Mouse (Mus musculus) hindbrain, postnatal 0 days (tissue): ENCODE measurements around the gene Clmn. TPM values are rescaled to one million over a fixed set of nuclear protein-coding genes. Genes with fewer than 3 reads are reported as not detected.

Experiments
- ATAC-seq: fragments of 200-750 bp; cut with Nextera tagmentation; 2 replicates; pipeline ENCODE4 v1.8.0; 2017; ENCODE audit warnings: mild to moderate bottlenecking, moderate TSS enrichment, moderate library complexity
- DNase-seq: peaks from one replicate; pipeline ENCODE4 v3.0.0-alpha.2; 2015; ENCODE audit warnings: low spot score
- H3K27ac ChIP-seq: fragments of 300-500 bp; sonication (generic); 2 replicates; pipeline ENCODE4 v1.5.1; 2014; ENCODE audit warnings: mild to moderate bottlenecking
- H3K27me3 ChIP-seq: fragments of 300-500 bp; sonication (generic); 2 replicates; pipeline ENCODE4 v1.6.1; 2014; ENCODE audit warnings: low read length, mixed read lengths; ENCODE audit not compliant: insufficient read depth
- H3K36me3 ChIP-seq: fragments of 300-500 bp; sonication (generic); 2 replicates; pipeline ENCODE4 v1.6.1; 2014; ENCODE audit warnings: low read length, mixed read lengths; ENCODE audit not compliant: insufficient read depth
- H3K4me1 ChIP-seq: fragments of 300-500 bp; sonication (generic); 2 replicates; pipeline ENCODE4 v1.6.1; 2014; ENCODE audit warnings: antibody characterized with exemption, low read length, mixed read lengths; ENCODE audit not compliant: insufficient read depth
- H3K4me2 ChIP-seq: fragments of 300-500 bp; sonication (generic); 2 replicates; pipeline ENCODE4 v1.6.1; 2014; ENCODE audit warnings: low read depth, mild to moderate bottlenecking, low read length, moderate library complexity, mixed read lengths
- H3K4me3 ChIP-seq: fragments of 300-500 bp; sonication (generic); 2 replicates; pipeline ENCODE4 v1.5.1; 2014; ENCODE audit warnings: low read length
- H3K9ac ChIP-seq: fragments of 300-500 bp; sonication (generic); replicated peaks from 2 replicates; pipeline ENCODE4 v1.6.1; 2014; ENCODE audit warnings: mild to moderate bottlenecking, low read length, moderate library complexity, mixed read lengths
- H3K9me3 ChIP-seq: fragments of 300-500 bp; sonication (generic); 2 replicates; pipeline ENCODE4 v1.6.1; 2016; ENCODE audit warnings: low read length, mixed read lengths
- CTCF ChIP-seq: IDR thresholded peaks from 2 replicates; pipeline ENCODE4 v1.5.1; 2016; ENCODE audit warnings: antibody characterized with exemption, control low read depth, low read depth
- WGBS: fragments of 180-500 bp; shearing (Covaris S2); extraction: QIAGEN DNeasy Blood & Tissue Kit; methylation state at CpG from one replicate; pipeline ENCODE4 v1.1.7; 2014; 5-methylcytosine and 5-hydroxymethylcytosine counted together
- polyA plus RNA-seq: library from polyadenylated mRNA; unstranded; fragments of >200 nt; fragmentation: Nextera tagmentation; extraction: Ambion mirVana; gene quantifications from 2 replicates; pipeline ENCODE4 v1.2.1, GENCODE M21; 2015
- total RNA-seq: library from RNA; depleted of rRNA; stranded (reverse); fragments of >200 nt; gene quantifications from 2 replicates; pipeline ENCODE4 v1.2.3, GENCODE M21; 2014

Clmn gene
- total and polyA plus RNA-seq, 2 experiments from 2014 or later: 1.7 to 2.6 TPM

DNA sequence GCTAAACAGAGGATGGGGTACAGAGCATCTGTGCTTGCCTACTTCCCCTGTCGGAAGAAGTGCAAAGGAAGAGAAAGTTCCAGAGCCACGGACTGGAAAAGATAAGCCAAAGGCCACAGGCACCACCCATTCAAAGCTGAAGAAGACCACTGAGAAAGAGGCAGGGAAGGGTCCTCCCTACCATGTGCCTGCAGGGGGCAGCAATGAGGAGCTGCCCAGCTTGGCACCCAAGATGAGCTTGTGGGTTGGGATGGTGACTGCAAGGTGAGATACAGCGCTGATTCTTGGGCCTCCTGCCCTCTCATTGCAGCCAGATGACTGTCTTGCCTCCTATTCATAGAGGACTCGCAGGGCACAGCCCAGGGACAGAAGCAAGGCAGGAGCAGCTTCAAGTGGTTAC is 97.7 kb downstream of the Clmn start:
- H3K27ac ChIP-seq: no peak overlapping the region
- ATAC-seq: no peak
- no peaks in the 10 kb centered on the region for H3K4me1 ChIP-seq
- no peak for DNase-seq
- no peaks in the 10 kb centered on the region for H3K9me3 ChIP-seq
- no peak overlapping the region for H3K9ac ChIP-seq
- H3K36me3 ChIP-seq: no peaks in the 10 kb centered on the region
- H3K27me3 ChIP-seq: no peaks in the 10 kb centered on the region
- peak; percentile 49 for TF ChIP-seq CTCF
- H3K4me2 ChIP-seq: no peak overlapping the region
- no peak overlapping the region for H3K4me3 ChIP-seq
- 81% methylated on average over 4 of the region's 4 CpGs for WGBS

GRCm38 (mm10) chr12:104765761-104766160 is 99.1 kb downstream of the Clmn start:
- H3K4me1 ChIP-seq: no peaks in the 10 kb centered on the region
- H3K4me3 ChIP-seq: no peak overlapping the region
- H3K27ac ChIP-seq: no peak overlapping the region
- ATAC-seq (no peak), DNase-seq (no peak)
- H3K9ac ChIP-seq: no peak overlapping the region
- 88% methylated on average over 7 of the region's 7 CpGs for WGBS
- no peak overlapping the region for H3K4me2 ChIP-seq
- no peak for TF ChIP-seq CTCF
- H3K36me3 ChIP-seq: no peaks in the 10 kb centered on the region
- no peaks in the 10 kb centered on the region for H3K27me3 ChIP-seq
- no peaks in the 10 kb centered on the region for H3K9me3 ChIP-seq

- Histone ChIP-seq H3K4me2 (no peak overlapping the region), H3K4me3 (no peak overlapping the region), H3K9ac (no peak overlapping the region), H3K4me1 (no peaks in the 10 kb centered on the region), H3K27me3 (no peaks in the 10 kb centered on the region), H3K27ac (no peak overlapping the region), H3K36me3 (no peaks in the 10 kb centered on the region), H3K9me3 (no peaks in the 10 kb centered on the region)
- WGBS: 91% methylated on average over 5 of the region's 5 CpGs
- ATAC-seq: no peak
- no peak for TF ChIP-seq CTCF
- DNase-seq: no peak
These were observed 99.8 kb downstream of the Clmn start for GRCm38 (mm10) chr12:104765116-104765515.

GRCm38 (mm10) chr12:104763918-104764317 is 101.0 kb downstream of the Clmn start:
- ATAC-seq: no peak
- H3K27ac ChIP-seq: no peak overlapping the region
- no peak overlapping the region for H3K4me2 ChIP-seq
- no peak for TF ChIP-seq CTCF
- H3K9ac ChIP-seq: no peak overlapping the region
- WGBS: 39% methylated on average over 6 of the region's 6 CpGs
- DNase-seq: no peak
- no peaks in the 10 kb centered on the region for H3K36me3 ChIP-seq
- H3K4me1 ChIP-seq: no peaks in the 10 kb centered on the region
- H3K4me3 ChIP-seq: no peak overlapping the region
- H3K27me3 ChIP-seq: no peaks in the 10 kb centered on the region
- no peaks in the 10 kb centered on the region for H3K9me3 ChIP-seq

- H3K4me2 ChIP-seq: no peak overlapping the region
- TF ChIP-seq CTCF: no peak
- no peaks in the 10 kb centered on the region for H3K4me1 ChIP-seq
- no peak for ATAC-seq
- WGBS: 88% methylated on average over 8 of the region's 8 CpGs
- no peak overlapping the region for H3K4me3 ChIP-seq
- DNase-seq: no peak
- no peaks in the 10 kb centered on the region for H3K36me3 ChIP-seq
- H3K9ac ChIP-seq: no peak overlapping the region
- H3K9me3 ChIP-seq: no peaks in the 10 kb centered on the region
- H3K27me3 ChIP-seq: no peaks in the 10 kb centered on the region
- no peak overlapping the region for H3K27ac ChIP-seq
These were observed 103.5 kb downstream of the Clmn start for GRCm38 (mm10) chr12:104761411-104761810.

DNA sequence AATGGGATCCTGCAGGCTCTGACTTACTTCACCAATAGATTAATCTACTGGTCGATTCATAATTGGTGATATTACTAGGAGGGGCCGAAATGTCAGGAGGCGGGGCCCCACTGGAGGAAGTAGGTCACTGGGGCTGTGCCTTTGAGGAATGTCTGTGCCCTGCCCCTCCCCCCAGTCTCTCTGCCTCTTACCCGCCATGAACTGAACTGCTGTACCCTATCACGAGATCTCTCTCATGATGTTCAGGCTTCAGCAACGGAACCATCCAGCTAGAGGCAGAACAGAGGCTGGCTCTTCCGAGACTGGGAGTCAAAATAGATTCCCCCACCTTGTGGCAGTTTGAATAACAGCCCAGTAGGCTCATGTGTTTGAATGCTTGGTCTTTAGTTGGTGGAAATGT is 106.8 kb downstream of the Clmn start:
- ATAC-seq: no peak
- no peak for TF ChIP-seq CTCF
- Histone ChIP-seq H3K9me3 (no peaks in the 10 kb centered on the region), H3K36me3 (no peaks in the 10 kb centered on the region), H3K27ac (no peak overlapping the region), H3K9ac (no peak overlapping the region), H3K4me1 (no peaks in the 10 kb centered on the region), H3K27me3 (no peaks in the 10 kb centered on the region), H3K4me3 (no peak overlapping the region), H3K4me2 (no peak overlapping the region)
- 92% methylated on average over 7 of the region's 7 CpGs for WGBS
- DNase-seq: no peak

DNA sequence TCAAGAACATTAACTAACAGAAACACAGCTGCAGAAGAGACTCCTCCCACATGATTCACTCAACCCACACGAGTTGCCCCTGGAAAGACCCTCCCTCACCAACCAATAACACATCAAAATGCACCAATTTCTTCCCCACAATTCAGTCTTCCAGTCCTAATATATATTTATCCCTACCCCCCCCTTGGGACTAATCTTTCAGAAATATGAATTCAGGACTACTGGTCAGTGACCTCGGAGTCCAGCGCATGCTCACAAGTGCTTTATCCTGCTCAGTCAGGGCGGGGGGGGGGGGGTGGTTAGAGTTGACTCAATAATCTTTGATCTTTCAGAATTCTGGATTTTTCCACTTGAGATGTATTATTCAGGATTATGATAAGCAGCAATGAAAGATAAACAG is 111.2 kb downstream of the Clmn start:
- Histone ChIP-seq H3K27ac (no peak overlapping the region), H3K4me2 (no peak overlapping the region), H3K9me3 (no peaks in the 10 kb centered on the region), H3K4me1 (peaks cover 18% of the 10 kb centered on the region), H3K27me3 (no peaks in the 10 kb centered on the region), H3K36me3 (no peaks in the 10 kb centered on the region), H3K4me3 (no peak overlapping the region), H3K9ac (no peak overlapping the region)
- no peak for ATAC-seq
- no peak for DNase-seq
- 72% methylated on average over 4 of the region's 4 CpGs for WGBS
- no peak for TF ChIP-seq CTCF
